Mouse (Mus musculus) 3134 (cell line): ENCODE data around the gene Klk1b22.
"Not testable (repeated sequence)": the region's sequence is repeated elsewhere in the genome, so short reads cannot be mapped to it uniquely, and the experiment has no call there.

Experiments used
- DNase-seq: peaks from one replicate; pipeline ENCODE4 v3.0.0-alpha.2; 2011; ENCODE audit warnings: low spot score; ENCODE audit not compliant: insufficient read length; ENCODE audit errors: extremely low read depth

Gene Klk1b22

GRCm38 (mm10) chr7:44112373-44112772 lies at the start of gene Klk1b22:
Klk1b22 (plus strand) TSS chr7:44112673.
- no peak for DNase-seq

GRCm38 (mm10) chr7:44072117-44072516 lies 40.4 kb upstream of the Klk1b22 start:
- no peak for DNase-seq

GRCm38 (mm10) chr7:44077703-44078102 lies 34.8 kb upstream of the Klk1b22 start:
- no peak for DNase-seq

GRCm38 (mm10) chr7:44096111-44096510 lies 16.4 kb upstream of the Klk1b22 start:
- DNase-seq: no peak

GRCm38 (mm10) chr7:44102028-44102427 lies 10.4 kb upstream of the Klk1b22 start, which contains the start of gene Klk1b21:
Klk1b21 (plus strand) TSS chr7:44102328.
- not testable (repeated sequence) for DNase-seq

GRCm38 (mm10) chr7:44123445-44123844 lies 11.0 kb downstream of the Klk1b22 start:
- DNase-seq: no peak

- DNase-seq: no peak
These were observed 24.0 kb downstream of the Klk1b22 start, which contains the start of gene Klk1b16 for GRCm38 (mm10) chr7:44136467-44136866. Klk1b16 (plus strand) TSS chr7:44136767.
